Mouse (Mus musculus) bone marrow, adult 2 months (tissue): ENCODE results near the gene Igsf21. TPM values are rescaled to one million over a fixed set of nuclear protein-coding genes. Genes with fewer than 3 reads are reported as not detected.

Experiments
- H3K27ac ChIP-seq: fragments of 200-500 bp; 2 replicates; pipeline ENCODE4 v1.5.1; 2012; ENCODE audit warnings: low read depth, mild to moderate bottlenecking, control low read depth, inconsistent platforms, low read length; ENCODE audit not compliant: control insufficient read depth, poor library complexity, insufficient read depth
- H3K4me1 ChIP-seq: fragments of 200-500 bp; 2 replicates; pipeline ENCODE4 v1.6.1; 2011; ENCODE audit warnings: low read length; ENCODE audit not compliant: control insufficient read depth, insufficient read depth
- H3K4me3 ChIP-seq: fragments of 200-500 bp; replicated peaks from 2 replicates; pipeline ENCODE3; 2011; ENCODE audit warnings: mild to moderate bottlenecking, low read depth, low read length, control low read depth; ENCODE audit not compliant: control insufficient read depth
- CTCF ChIP-seq: fragments of 200-500 bp; IDR thresholded peaks from 2 replicates; pipeline ENCODE4 v1.5.1; 2011; ENCODE audit warnings: low read length, control low read depth; ENCODE audit not compliant: control insufficient read depth, insufficient read depth
- POLR2A ChIP-seq: fragments of 200-500 bp; IDR thresholded peaks from 2 replicates; pipeline ENCODE4 v1.6.1; 2011; ENCODE audit warnings: low read depth, mild to moderate bottlenecking, control low read depth, low read length, borderline replicate concordance; ENCODE audit not compliant: control insufficient read depth
- WGBS: fragments of 180-500 bp; shearing (Covaris S2); methylation state at CpG from one replicate; pipeline ENCODE4 v1.1.7; 2018; 5-methylcytosine and 5-hydroxymethylcytosine counted together
- polyA plus RNA-seq: library from polyadenylated mRNA; stranded (reverse); fragments of >200 nt; gene quantifications from 2 replicates; pipeline ENCODE4 v1.2.4, GENCODE M21; 2011; ENCODE audit warnings: low replicate concordance; ENCODE audit not compliant: missing spikeins, insufficient read depth, insufficient read length

Gene Igsf21
- not detected in 2 replicates for polyA plus RNA-seq

- 4% methylated on average over 71 of the region's 90 CpGs for WGBS
- Histone ChIP-seq H3K4me1 (no peaks in the 10 kb centered on the region), H3K4me3 (no peak within 1 kb of the TSS), H3K27ac (no peak within 1 kb of the TSS)
- TF ChIP-seq POLR2A (no peak), CTCF (no peak)
These were observed at the start of gene Igsf21 for GRCm38 (mm10) chr4:140246180-140247005. Gene Igsf21 (minus strand): TSS chr4:140246784.

GRCm38 (mm10) chr4:140285726-140286316 lies 39.2 kb upstream of the Igsf21 start:
- Histone ChIP-seq H3K4me3 (no peak overlapping the region), H3K27ac (no peak overlapping the region), H3K4me1 (no peaks in the 10 kb centered on the region)
- TF ChIP-seq POLR2A (no peak), CTCF (no peak)
- WGBS, result 70% methylated on average over 5 of the region's 5 CpGs

- Histone ChIP-seq H3K27ac (no peak overlapping the region), H3K4me3 (no peak overlapping the region), H3K4me1 (no peaks in the 10 kb centered on the region)
- TF ChIP-seq CTCF, result no peak
- TF ChIP-seq POLR2A, result no peak
- WGBS, result 10% methylated on average over 2 of the region's 2 CpGs
These were observed 36.8 kb upstream of the Igsf21 start for GRCm38 (mm10) chr4:140283398-140283797.

DNA sequence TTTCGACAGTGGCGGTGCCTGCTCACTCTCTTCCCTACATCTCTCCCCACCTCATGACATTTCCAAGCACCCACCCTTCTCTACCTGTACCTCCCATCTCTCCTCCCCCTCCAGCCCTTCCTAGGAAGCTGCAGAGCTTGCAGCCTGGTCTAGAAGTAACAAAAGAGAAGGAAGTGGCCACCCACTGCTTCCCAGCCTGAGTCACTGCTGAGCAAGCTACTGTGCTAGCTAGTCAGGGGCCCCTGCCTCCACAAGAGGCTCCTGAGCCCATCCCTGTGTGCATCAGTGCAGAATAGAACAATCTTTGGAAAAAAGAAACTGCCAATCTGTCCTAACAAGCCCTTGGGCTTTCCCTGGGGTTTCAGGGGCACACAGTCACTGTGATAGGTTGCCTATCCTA lies 31.7 kb upstream of the Igsf21 start:
- 73% methylated on average over 2 of the region's 2 CpGs for WGBS
- H3K27ac ChIP-seq, result no peak overlapping the region
- no peaks in the 10 kb centered on the region for H3K4me1 ChIP-seq
- no peak for TF ChIP-seq CTCF
- no peak for TF ChIP-seq POLR2A
- no peak overlapping the region for H3K4me3 ChIP-seq

- no peak overlapping the region for H3K4me3 ChIP-seq
- H3K4me1 ChIP-seq, result no peaks in the 10 kb centered on the region
- H3K27ac ChIP-seq, result no peak overlapping the region
- TF ChIP-seq POLR2A (no peak), CTCF (no peak)
- 86% methylated on average over 5 of the region's 5 CpGs for WGBS
These were observed 25.3 kb upstream of the Igsf21 start for GRCm38 (mm10) chr4:140271913-140272312.

DNA sequence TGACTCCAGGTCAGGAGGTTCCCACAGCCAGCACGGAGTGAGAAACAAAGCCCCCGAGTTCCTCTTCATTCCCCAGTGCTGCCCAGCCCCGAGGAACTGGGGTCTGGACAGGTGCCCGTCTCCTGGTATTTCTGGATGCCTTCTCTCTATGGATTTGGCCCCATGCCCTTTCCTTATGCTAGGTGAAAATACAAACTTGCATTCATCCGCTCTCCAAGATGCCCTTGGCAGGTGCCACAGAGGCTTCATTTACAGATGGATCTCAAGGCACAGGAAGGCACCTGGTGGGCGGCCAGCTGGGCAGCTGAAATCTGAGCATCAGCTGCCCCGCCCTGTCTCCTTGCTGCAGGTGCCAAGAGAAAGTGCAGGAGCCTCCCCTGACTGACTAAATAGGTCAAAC lies 23.9 kb upstream of the Igsf21 start:
- Histone ChIP-seq H3K27ac (no peak overlapping the region), H3K4me1 (no peaks in the 10 kb centered on the region), H3K4me3 (no peak overlapping the region)
- 68% methylated on average over 7 of the region's 7 CpGs for WGBS
- TF ChIP-seq POLR2A, result no peak
- no peak for TF ChIP-seq CTCF

DNA sequence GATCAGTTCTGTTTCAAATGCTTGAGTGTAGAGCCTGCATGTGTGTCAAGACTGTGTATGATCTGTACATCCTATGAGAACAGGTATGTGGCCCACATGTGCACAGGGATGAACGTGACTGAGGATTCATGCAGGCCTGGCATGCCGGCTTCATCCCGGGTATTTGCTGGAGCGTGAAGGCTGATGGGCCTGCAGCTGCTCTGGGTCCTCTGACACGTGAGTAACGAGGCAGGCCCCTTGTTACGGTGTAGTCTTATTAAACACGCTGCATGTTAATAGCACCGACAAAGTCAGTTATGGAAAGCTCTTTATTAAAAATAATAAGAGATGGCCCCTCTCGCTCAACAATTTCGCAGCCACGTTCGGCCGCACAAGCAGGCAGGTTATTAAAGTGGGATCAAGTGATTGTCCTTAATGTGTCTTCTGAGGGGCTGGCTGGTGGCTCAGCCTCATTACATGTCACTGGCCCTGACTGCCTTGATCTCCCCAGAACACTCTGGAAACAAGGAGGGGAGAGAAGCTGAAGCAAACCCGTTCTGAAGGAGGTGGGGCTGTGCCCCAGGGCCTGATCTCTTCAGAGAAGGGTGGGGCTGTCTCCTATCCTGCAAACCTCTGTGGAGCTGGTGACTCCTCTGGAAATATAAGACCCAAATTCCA lies 22.7 kb upstream of the Igsf21 start:
- WGBS, result 83% methylated on average over 15 of the region's 15 CpGs
- Histone ChIP-seq H3K4me3 (no peak overlapping the region), H3K27ac (no peak overlapping the region), H3K4me1 (no peaks in the 10 kb centered on the region)
- TF ChIP-seq POLR2A (no peak), CTCF (no peak)

DNA sequence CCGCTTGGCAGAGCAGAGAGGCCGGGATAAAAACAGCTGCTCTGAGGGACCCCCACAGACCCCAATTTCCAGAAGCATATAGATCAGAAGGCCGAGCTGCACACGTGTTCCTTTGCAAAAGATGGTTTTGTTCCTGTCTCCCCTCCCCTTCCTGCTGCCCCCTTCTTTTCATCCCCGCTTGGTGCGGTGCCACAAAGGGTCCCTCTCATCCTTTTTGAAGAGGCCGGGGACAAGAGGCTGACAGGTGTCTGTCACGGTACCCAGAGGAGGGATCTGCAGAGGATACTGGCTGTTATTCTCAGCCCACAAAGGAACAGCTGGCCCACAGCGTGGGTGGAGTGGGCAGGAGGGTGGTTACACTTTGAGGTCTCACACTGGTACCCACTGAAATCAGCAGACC lies 21.3 kb upstream of the Igsf21 start:
- 71% methylated on average over 9 of the region's 9 CpGs for WGBS
- no peak for TF ChIP-seq CTCF
- no peak for TF ChIP-seq POLR2A
- H3K27ac ChIP-seq, result no peak overlapping the region
- no peak overlapping the region for H3K4me3 ChIP-seq
- H3K4me1 ChIP-seq, result no peaks in the 10 kb centered on the region

DNA sequence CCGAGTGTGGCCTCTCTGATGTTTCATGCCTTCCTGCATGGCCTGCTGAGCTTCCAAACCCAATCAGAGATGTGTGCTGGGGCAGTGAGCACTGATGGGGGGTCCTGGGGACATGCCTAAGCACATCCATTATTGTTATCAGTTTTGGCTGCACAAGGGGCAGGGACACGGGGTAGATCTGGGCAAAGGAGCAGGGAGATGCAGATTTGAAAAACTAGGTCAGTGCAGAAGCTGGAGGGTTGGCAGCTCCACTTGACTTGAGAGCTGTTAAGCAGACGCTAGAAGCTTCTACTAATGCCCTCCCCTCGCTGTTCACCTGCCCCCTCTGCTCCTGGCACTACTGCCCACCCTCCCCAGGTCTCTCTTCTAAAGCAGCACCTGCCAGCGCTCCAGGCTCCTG lies 20.5 kb upstream of the Igsf21 start:
- Histone ChIP-seq H3K4me1 (no peaks in the 10 kb centered on the region), H3K4me3 (no peak overlapping the region), H3K27ac (no peak overlapping the region)
- TF ChIP-seq CTCF (no peak), POLR2A (no peak)
- 61% methylated on average over 5 of the region's 5 CpGs for WGBS
